Mouse (Mus musculus) stomach, postnatal 0 days (tissue): Measurements from ENCODE around the gene Arid1b. TPM values are rescaled to one million over a fixed set of nuclear protein-coding genes. Genes with fewer than 3 reads are reported as not detected.

Source experiments
- ATAC-seq: fragments of 200-750 bp; cut with Nextera tagmentation; 2 replicates; pipeline ENCODE4 v1.8.0; 2017; ENCODE audit not compliant: low FRiP score, low TSS enrichment
- DNase-seq: peaks from one replicate; pipeline ENCODE4 v3.0.0-alpha.2; 2016; ENCODE audit warnings: low spot score
- H3K27ac ChIP-seq: fragments of 300-500 bp; sonication (generic); replicated peaks from 2 replicates; pipeline ENCODE4 v1.5.1; 2014; ENCODE audit warnings: mild to moderate bottlenecking, control low read depth
- H3K27me3 ChIP-seq: fragments of 300-500 bp; sonication (generic); 2 replicates; pipeline ENCODE4 v1.6.1; 2014; ENCODE audit warnings: low read length; ENCODE audit not compliant: control insufficient read depth, insufficient read depth
- H3K36me3 ChIP-seq: fragments of 300-500 bp; sonication (generic); 2 replicates; pipeline ENCODE4 v1.6.1; 2014; ENCODE audit warnings: low read length, mixed read lengths; ENCODE audit not compliant: control insufficient read depth, insufficient read depth
- H3K4me1 ChIP-seq: fragments of 300-500 bp; sonication (generic); replicated peaks from 2 replicates; pipeline ENCODE4 v1.6.1; 2014; ENCODE audit warnings: antibody characterized with exemption; ENCODE audit not compliant: control insufficient read depth, insufficient read depth
- H3K4me2 ChIP-seq: fragments of 300-500 bp; sonication (generic); replicated peaks from 2 replicates; pipeline ENCODE4 v1.6.1; 2014; ENCODE audit warnings: low read depth, mild to moderate bottlenecking, control low read depth, moderate library complexity
- H3K4me3 ChIP-seq: fragments of 300-500 bp; sonication (generic); 2 replicates; pipeline ENCODE4 v1.5.1; 2014; ENCODE audit warnings: low read depth, low read length, control low read depth
- H3K9ac ChIP-seq: fragments of 300-500 bp; sonication (generic); 2 replicates; pipeline ENCODE4 v1.6.1; 2014; ENCODE audit warnings: mild to moderate bottlenecking, low read length, control low read depth, mixed read lengths
- H3K9me3 ChIP-seq: fragments of 300-500 bp; sonication (generic); 2 replicates; pipeline ENCODE4 v1.6.1; 2016; ENCODE audit warnings: low read length; ENCODE audit not compliant: control insufficient read depth
- CTCF ChIP-seq: IDR thresholded peaks from 2 replicates; pipeline ENCODE4 v1.5.1; 2016; ENCODE audit warnings: antibody characterized with exemption, low read depth, mild to moderate bottlenecking, moderate library complexity
- EP300 ChIP-seq: optimal IDR thresholded peaks from 2 replicates; pipeline ENCODE3; 2016; ENCODE audit warnings: antibody characterized with exemption
- WGBS: fragments of 180-500 bp; shearing (Covaris S2); extraction: QIAGEN DNeasy Blood & Tissue Kit; methylation state at CpG from one replicate; pipeline ENCODE4 v1.1.7; 2014; 5-methylcytosine and 5-hydroxymethylcytosine counted together
- polyA plus RNA-seq: library from polyadenylated mRNA; unstranded; fragments of >200 nt; fragmentation: Nextera tagmentation; extraction: Ambion mirVana; gene quantifications from 2 replicates; pipeline ENCODE4 v1.2.1, GENCODE M21; 2015

Gene Arid1b
- polyA plus RNA-seq, 1 experiment from 2014 or later = 5.6 TPM

- no peak overlapping the region for H3K4me3 ChIP-seq
- DNase-seq = no peak
- no peaks in the 10 kb centered on the region for H3K36me3 ChIP-seq
- TF ChIP-seq CTCF (no peak), EP300 (no peak)
- H3K9me3 ChIP-seq = no peaks in the 10 kb centered on the region
- H3K27me3 ChIP-seq = no peaks in the 10 kb centered on the region
- H3K9ac ChIP-seq = no peak overlapping the region
- 63% methylated on average over 10 of the region's 10 CpGs for WGBS
- no peak overlapping the region for H3K4me2 ChIP-seq
- peaks cover 15% of the 10 kb centered on the region for H3K4me1 ChIP-seq
- ATAC-seq = no peak
- no peak overlapping the region for H3K27ac ChIP-seq
Observed at GRCm38 (mm10) chr17:5008236-5008635, 14.1 kb downstream of the Arid1b start.

DNA sequence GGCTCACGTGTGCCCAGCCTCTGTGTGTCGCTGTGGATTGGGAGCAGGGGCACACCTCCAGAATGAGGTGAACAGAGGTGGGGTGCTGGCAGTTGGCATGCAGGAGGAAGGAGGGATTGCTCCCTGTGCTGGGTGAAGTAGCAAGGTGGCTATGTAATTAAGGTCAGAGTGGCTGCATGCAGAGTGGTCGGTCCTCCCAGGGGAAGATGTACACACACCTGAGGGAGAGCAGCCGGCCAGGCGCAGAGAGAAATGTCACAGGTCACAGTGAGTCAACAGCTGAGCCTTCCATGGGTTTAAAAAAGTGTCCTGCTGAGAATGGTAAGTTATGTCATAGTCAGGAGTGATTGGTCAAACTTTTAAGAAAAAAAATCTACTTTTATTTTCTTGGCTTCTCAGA, 14.6 kb downstream of the Arid1b start:
- no peak overlapping the region for H3K9ac ChIP-seq
- peaks cover 15% of the 10 kb centered on the region for H3K4me1 ChIP-seq
- ATAC-seq = no peak
- 52% methylated on average over 5 of the region's 5 CpGs for WGBS
- TF ChIP-seq EP300 (no peak), CTCF (peak; percentile 14; the same call in 1 of the 2 replicates)
- H3K9me3 ChIP-seq = no peaks in the 10 kb centered on the region
- H3K27me3 ChIP-seq = no peaks in the 10 kb centered on the region
- H3K4me2 ChIP-seq = no peak overlapping the region
- no peaks in the 10 kb centered on the region for H3K36me3 ChIP-seq
- no peak overlapping the region for H3K4me3 ChIP-seq
- no peak overlapping the region for H3K27ac ChIP-seq
- DNase-seq = no peak

- Histone ChIP-seq H3K9me3 (no peaks in the 10 kb centered on the region), H3K27me3 (no peaks in the 10 kb centered on the region), H3K4me1 (peaks cover 12% of the 10 kb centered on the region), H3K36me3 (no peaks in the 10 kb centered on the region), H3K4me2 (no peak overlapping the region), H3K27ac (no peak overlapping the region), H3K9ac (no peak overlapping the region), H3K4me3 (no peak overlapping the region)
- ATAC-seq (no peak), DNase-seq (no peak)
- WGBS = 67% methylated on average over 12 of the region's 12 CpGs
- TF ChIP-seq EP300 (no peak), CTCF (no peak)
Observed at GRCm38 (mm10) chr17:5009526-5010260, 15.6 kb downstream of the Arid1b start.

GRCm38 (mm10) chr17:5010781-5011180, 16.6 kb downstream of the Arid1b start:
- H3K27ac ChIP-seq = no peak overlapping the region
- DNase-seq = no peak
- no peaks in the 10 kb centered on the region for H3K9me3 ChIP-seq
- H3K4me2 ChIP-seq = no peak overlapping the region
- H3K27me3 ChIP-seq = no peaks in the 10 kb centered on the region
- no peak for ATAC-seq
- WGBS = 53% methylated on average over 7 of the region's 7 CpGs
- H3K4me3 ChIP-seq = no peak overlapping the region
- no peaks in the 10 kb centered on the region for H3K36me3 ChIP-seq
- no peak overlapping the region for H3K9ac ChIP-seq
- TF ChIP-seq EP300 = no peak
- no peak for TF ChIP-seq CTCF
- H3K4me1 ChIP-seq = peaks cover 9% of the 10 kb centered on the region

- peak overlapping the region; percentile 35; the same call in 1 of the 2 replicates for H3K27ac ChIP-seq
- no peak for ATAC-seq
- no peak for DNase-seq
Observed at GRCm38 (mm10) chr17:5012091-5012490, 18.0 kb downstream of the Arid1b start.

GRCm38 (mm10) chr17:5012517-5012916, 18.4 kb downstream of the Arid1b start:
- Histone ChIP-seq H3K9ac (no peak overlapping the region), H3K9me3 (no peaks in the 10 kb centered on the region), H3K4me3 (no peak overlapping the region), H3K4me1 (peaks cover 5% of the 10 kb centered on the region), H3K27me3 (no peaks in the 10 kb centered on the region), H3K27ac (peak overlapping the region; percentile 73), H3K4me2 (no peak overlapping the region), H3K36me3 (no peaks in the 10 kb centered on the region)
- 49% methylated on average over 4 of the region's 4 CpGs for WGBS
- no peak for ATAC-seq
- no peak for DNase-seq
- TF ChIP-seq EP300 (no peak), CTCF (no peak)

More at GRCm38 (mm10) chr17:5012091-5012490, 18.0 kb downstream of the Arid1b start:
- no peak overlapping the region for H3K9ac ChIP-seq
- TF ChIP-seq CTCF = no peak
- TF ChIP-seq EP300 = no peak
- no peaks in the 10 kb centered on the region for H3K36me3 ChIP-seq
- no peak overlapping the region for H3K4me2 ChIP-seq
- H3K9me3 ChIP-seq = no peaks in the 10 kb centered on the region
- peaks cover 5% of the 10 kb centered on the region for H3K4me1 ChIP-seq
- 44% methylated on average over 3 of the region's 3 CpGs for WGBS
- no peaks in the 10 kb centered on the region for H3K27me3 ChIP-seq
- no peak overlapping the region for H3K4me3 ChIP-seq
